Mouse (Mus musculus) heart, adult 10 weeks (tissue): ENCODE results near the gene Upk3bl. TPM values are rescaled to one million over a fixed set of nuclear protein-coding genes. Genes with fewer than 3 reads are reported as not detected.

Source experiments
- polyA plus RNA-seq: library from polyadenylated mRNA; stranded (reverse); fragments of 350-450 nt; fragmentation: Illumina TruSeq; extraction: RNeasy Lipid Tissue Mini Kit (QIAGEN cat#74804); gene quantifications from one replicate; pipeline ENCODE4 v1.2.3, GENCODE M21; 2014; ENCODE audit warnings: low read depth, low replicate concordance

The Upk3bl gene
- not detected for polyA plus RNA-seq

DNA sequence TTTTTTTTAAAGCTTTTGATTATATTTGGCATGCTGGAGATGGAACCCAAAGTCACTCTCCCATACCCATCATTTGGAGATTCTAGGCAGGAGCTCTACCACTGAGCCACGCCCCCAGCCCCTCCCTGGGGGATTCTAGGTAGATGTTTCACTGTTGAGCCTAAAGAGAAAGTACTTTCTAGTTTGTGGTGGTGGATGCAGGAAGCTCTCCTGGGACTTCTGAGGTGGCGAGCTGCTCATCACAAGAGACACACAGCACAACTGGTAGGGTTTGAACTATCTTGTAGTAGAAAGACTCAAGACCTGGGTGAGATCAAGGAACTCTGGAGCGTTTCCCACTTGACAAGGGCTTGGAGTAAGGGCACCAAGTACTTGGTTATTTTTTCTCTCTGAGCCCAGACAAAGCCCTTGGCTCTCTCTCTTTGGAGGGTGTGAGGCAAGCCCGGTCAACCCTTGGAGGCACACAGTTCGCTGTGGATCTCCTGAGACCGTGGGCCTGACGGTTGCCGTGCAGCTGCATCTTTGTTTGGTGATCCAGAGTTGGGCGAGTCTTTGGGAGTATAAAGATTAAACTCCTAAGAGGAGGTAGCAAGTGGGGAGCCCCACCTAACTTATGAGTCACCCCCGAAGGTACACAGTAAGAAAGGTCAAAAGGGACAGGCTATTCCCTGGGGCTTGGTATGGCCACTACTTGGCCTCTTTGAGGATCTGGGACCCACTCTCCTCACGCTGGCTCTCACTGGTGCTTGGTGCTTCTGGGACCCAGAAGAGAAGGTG lies at the start of gene Upk3bl:
Gene Upk3bl, plus strand, starts transcription at position 192 of the 777 bp plus-strand sequence.

DNA sequence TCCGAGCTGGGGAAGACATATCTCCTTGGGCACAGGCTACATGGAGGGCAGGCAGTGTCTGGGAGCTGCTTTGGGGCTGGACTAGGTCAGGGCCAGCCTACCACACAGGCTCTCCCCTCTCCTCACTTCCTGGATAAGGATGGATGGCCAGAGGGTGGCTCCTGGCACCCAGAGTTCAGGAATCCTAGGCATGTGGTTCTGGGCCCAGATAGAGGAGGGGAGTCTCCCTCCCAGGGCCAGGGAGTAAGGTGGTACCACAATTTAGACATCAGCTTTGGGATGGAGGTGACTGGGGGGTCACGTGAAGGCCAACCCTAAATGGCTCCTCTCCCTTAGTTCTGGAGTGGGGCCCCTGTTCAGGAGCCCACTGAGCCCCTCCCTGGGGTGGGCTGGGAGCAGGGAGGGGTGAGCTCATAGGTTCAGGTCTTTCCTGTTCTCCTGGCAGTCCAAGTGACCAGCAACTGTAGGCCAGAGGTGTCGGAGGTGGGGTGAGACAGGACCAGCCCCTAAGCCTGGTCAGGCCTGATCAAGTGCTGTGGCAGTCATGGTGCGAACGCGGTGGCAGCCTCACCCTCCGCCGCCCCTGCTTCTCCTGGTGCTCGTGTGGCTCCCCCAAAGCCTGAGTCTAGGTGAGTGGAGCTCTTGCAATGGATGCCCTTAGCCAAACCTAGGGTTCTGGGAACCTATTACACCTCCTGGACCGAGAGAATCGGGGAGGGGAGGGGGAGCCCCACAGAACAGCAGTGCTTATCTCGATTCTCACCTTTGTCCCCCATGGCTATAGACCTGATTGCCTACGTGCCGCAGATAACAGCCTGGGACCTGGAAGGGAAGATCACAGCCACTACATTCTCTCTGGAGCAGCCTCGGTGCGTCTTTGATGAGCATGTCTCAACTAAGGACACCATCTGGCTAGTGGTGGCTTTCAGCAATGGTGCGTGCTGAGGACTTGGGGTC lies 15.8 kb upstream of the Upk3bl start, which contains the start of gene Upk3b:
Gene Upk3b, plus strand, starts transcription at position 239 of the 957 bp plus-strand sequence.

DNA sequence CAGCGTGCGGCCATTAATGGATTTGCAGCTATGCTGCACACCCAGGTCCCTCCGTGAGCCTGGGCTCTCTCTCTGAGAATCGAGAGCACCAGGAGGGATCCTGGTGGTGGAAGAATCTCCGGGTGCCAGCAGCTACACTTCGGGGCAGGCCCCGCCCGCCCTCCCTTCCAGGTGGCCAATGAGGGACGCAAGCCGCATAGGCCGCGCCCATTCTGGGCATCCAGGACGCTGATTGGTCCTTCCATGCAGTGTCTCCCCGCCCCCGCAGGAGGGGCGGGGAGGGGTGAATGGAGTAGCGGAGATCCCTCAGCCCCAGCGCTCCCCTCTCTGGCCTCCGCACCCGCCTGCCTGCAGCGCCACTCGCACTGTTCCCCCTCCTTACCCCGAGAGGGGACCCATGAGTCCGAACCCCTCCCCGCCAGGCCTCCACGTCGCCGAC lies 29.4 kb downstream of the Upk3bl start, which contains the start of gene Rasa4:
Gene Rasa4, plus strand, starts transcription at position 248 of the 439 bp plus-strand sequence.

Other genes with a start within 250 kb of the Upk3bl start
- not detected for gene Srrm3, start 247.6 kb upstream of the Upk3bl start, polyA plus RNA-seq
- 407 TPM for gene Hspb1, start 166.6 kb upstream of the Upk3bl start, polyA plus RNA-seq
- gene Ywhag, start 119.9 kb upstream of the Upk3bl start, polyA plus RNA-seq = 147 TPM
- gene Ssc4d, start 80.0 kb upstream of the Upk3bl start, polyA plus RNA-seq = 1.9 TPM
- gene Zp3, start 74.4 kb upstream of the Upk3bl start, polyA plus RNA-seq = not detected
- gene Dtx2, start 59.7 kb upstream of the Upk3bl start, polyA plus RNA-seq = 6.9 TPM
- gene Upk3b, start 16.0 kb upstream of the Upk3bl start, polyA plus RNA-seq = 20.8 TPM
- 5.2 TPM for gene Rasa4, start 29.4 kb downstream of the Upk3bl start, polyA plus RNA-seq
- 85.2 TPM for gene Polr2j, start 62.1 kb downstream of the Upk3bl start, polyA plus RNA-seq
- gene Lrwd1, start 81.6 kb downstream of the Upk3bl start, polyA plus RNA-seq = 8.7 TPM
- 5.4 TPM for gene Alkbh4, start 81.7 kb downstream of the Upk3bl start, polyA plus RNA-seq
- 1.3 TPM for gene Orai2, start 116.2 kb downstream of the Upk3bl start, polyA plus RNA-seq
- 19.7 TPM for gene Prkrip1, start 144.5 kb downstream of the Upk3bl start, polyA plus RNA-seq
- 0.94 TPM for gene Sh2b2, start 192.1 kb downstream of the Upk3bl start, polyA plus RNA-seq